Mouse (Mus musculus) embryonic fibroblast, embryonic 13.5 days (primary cell): Measurements from ENCODE around the gene Ttc39b. TPM values are rescaled to one million over a fixed set of nuclear protein-coding genes. Genes with fewer than 3 reads are reported as not detected.

ENCODE experiments used
- H3K27ac ChIP-seq: 2 replicates; pipeline ENCODE4 v1.5.1; 2012; ENCODE audit warnings: low read length, control low read depth, inconsistent platforms; ENCODE audit not compliant: insufficient read depth
- H3K4me1 ChIP-seq: 2 replicates; pipeline ENCODE4 v1.6.1; 2011; ENCODE audit warnings: low read length; ENCODE audit not compliant: control insufficient read depth, insufficient read depth
- H3K4me3 ChIP-seq: 2 replicates; pipeline ENCODE4 v1.5.1; 2011; ENCODE audit warnings: mild to moderate bottlenecking, control low read depth, low read length; ENCODE audit not compliant: insufficient read depth
- CTCF ChIP-seq: IDR thresholded peaks from 2 replicates; pipeline ENCODE4 v1.5.1; 2011; ENCODE audit warnings: mild to moderate bottlenecking, control low read depth, low read length, moderate library complexity, borderline replicate concordance; ENCODE audit not compliant: insufficient read depth
- POLR2A ChIP-seq: IDR thresholded peaks from 2 replicates; pipeline ENCODE4 v1.6.1; 2011; ENCODE audit warnings: low read depth, mild to moderate bottlenecking, control low read depth, low read length, moderate library complexity
- polyA plus RNA-seq: library from polyadenylated mRNA; stranded (reverse); fragments of >200 nt; gene quantifications from 2 replicates; pipeline ENCODE4 v1.2.4, GENCODE M21; 2011; ENCODE audit warnings: low read depth; ENCODE audit not compliant: missing spikeins, insufficient read length

Gene Ttc39b
- polyA plus RNA-seq, 1 experiment = 34.6 TPM

- TF ChIP-seq POLR2A (no peak), CTCF (no peak)
- Histone ChIP-seq H3K4me3 (no peak overlapping the region), H3K4me1 (no peaks in the 10 kb centered on the region), H3K27ac (no peak overlapping the region)
Measured at GRCm38 (mm10) chr4:83206803-83207586, 117.1 kb downstream of the Ttc39b start.

GRCm38 (mm10) chr4:83206416-83206802, 117.6 kb downstream of the Ttc39b start:
- no peaks in the 10 kb centered on the region for H3K4me1 ChIP-seq
- H3K27ac ChIP-seq = no peak overlapping the region
- no peak overlapping the region for H3K4me3 ChIP-seq
- TF ChIP-seq CTCF = no peak
- TF ChIP-seq POLR2A = no peak

- Histone ChIP-seq H3K4me3 (no peak overlapping the region), H3K27ac (no peak overlapping the region), H3K4me1 (no peaks in the 10 kb centered on the region)
- TF ChIP-seq POLR2A = no peak
- no peak for TF ChIP-seq CTCF
Measured at GRCm38 (mm10) chr4:83199391-83199790, 124.7 kb downstream of the Ttc39b start.

- H3K4me3 ChIP-seq = no peak overlapping the region
- TF ChIP-seq CTCF = no peak
- TF ChIP-seq POLR2A = no peak
- H3K27ac ChIP-seq = no peak overlapping the region
- H3K4me1 ChIP-seq = no peaks in the 10 kb centered on the region
Measured at GRCm38 (mm10) chr4:83198123-83198522, 125.9 kb downstream of the Ttc39b start.

GRCm38 (mm10) chr4:83189736-83190135, 134.3 kb downstream of the Ttc39b start:
- no peak overlapping the region for H3K27ac ChIP-seq
- H3K4me3 ChIP-seq = no peak overlapping the region
- H3K4me1 ChIP-seq = no peaks in the 10 kb centered on the region
- no peak for TF ChIP-seq POLR2A
- no peak for TF ChIP-seq CTCF

GRCm38 (mm10) chr4:83187324-83187723, 136.7 kb downstream of the Ttc39b start:
- Histone ChIP-seq H3K27ac (no peak overlapping the region), H3K4me3 (no peak overlapping the region), H3K4me1 (0 out of 2 replicates have a peak, but pooled peaks cover 2% of the 10 kb centered on the region)
- no peak for TF ChIP-seq CTCF
- TF ChIP-seq POLR2A = no peak

- no peak overlapping the region for H3K27ac ChIP-seq
- TF ChIP-seq CTCF = no peak
- 0 out of 2 replicates have a peak, but pooled peaks cover 2% of the 10 kb centered on the region for H3K4me1 ChIP-seq
- H3K4me3 ChIP-seq = no peak overlapping the region
Measured at GRCm38 (mm10) chr4:83186448-83186847, 137.6 kb downstream of the Ttc39b start.

- TF ChIP-seq POLR2A = no peak
- peak; percentile 65; the same call in 1 of the 2 replicates for TF ChIP-seq CTCF
- Histone ChIP-seq H3K4me1 (0 out of 2 replicates have a peak, but pooled peaks cover 2% of the 10 kb centered on the region), H3K27ac (no peak overlapping the region), H3K4me3 (no peak overlapping the region)
Measured at GRCm38 (mm10) chr4:83183288-83183930, 140.6 kb downstream of the Ttc39b start.

- TF ChIP-seq CTCF = no peak
- no peak for TF ChIP-seq POLR2A
- Histone ChIP-seq H3K4me1 (0 out of 2 replicates have a peak, but pooled peaks cover 2% of the 10 kb centered on the region), H3K4me3 (no peak overlapping the region), H3K27ac (no peak overlapping the region)
Measured at GRCm38 (mm10) chr4:83182178-83183068, 141.6 kb downstream of the Ttc39b start.

GRCm38 (mm10) chr4:83177471-83177870, 146.6 kb downstream of the Ttc39b start:
- H3K4me3 ChIP-seq = no peak overlapping the region
- H3K27ac ChIP-seq = no peak overlapping the region
- 0 out of 2 replicates have a peak, but pooled peaks cover 2% of the 10 kb centered on the region for H3K4me1 ChIP-seq
- TF ChIP-seq POLR2A (no peak), CTCF (no peak)
